Mouse (Mus musculus) right cerebral cortex, adult 2 months (tissue): Measurements from ENCODE around the gene Ascl2.

Experiments
- DNase-seq, 2 experiments: peaks; one replicate each; pipeline ENCODE4 v3.0.0; 2021 to 2022; ENCODE audit warnings: low spot score in 2 of 2

Gene Ascl2

GRCm38 (mm10) chr7:142917659-142918058 lies 51.4 kb downstream of the Ascl2 start:
- DNase-seq: no peak
